Mouse (Mus musculus) hindbrain, embryonic 16.5 days (tissue): ENCODE measurements at regions not wholly inside any gene's neighbourhood (a gene's known extent, or its start where the extent isn't known, plus 50 kb on each side); places are given as distances from the start of the nearest gene placed in this dataset.

Experiments used
- ATAC-seq: fragments of 200-750 bp; cut with Nextera tagmentation; 2 replicates; pipeline ENCODE4 v1.8.0; 2017; ENCODE audit warnings: moderate TSS enrichment, moderate library complexity
- H3K27ac ChIP-seq: fragments of 300-500 bp; sonication (generic); 2 replicates; pipeline ENCODE4 v1.5.1; 2014; ENCODE audit warnings: low read depth, mild to moderate bottlenecking, control low read depth, low read length, moderate library complexity
- H3K27me3 ChIP-seq: fragments of 300-500 bp; sonication (generic); replicated peaks from 2 replicates; pipeline ENCODE4 v1.6.1; 2014; ENCODE audit warnings: low read length; ENCODE audit not compliant: control insufficient read depth, insufficient read depth
- H3K36me3 ChIP-seq: fragments of 300-500 bp; sonication (generic); 2 replicates; pipeline ENCODE4 v1.6.1; 2014; ENCODE audit warnings: mild to moderate bottlenecking, low read length, moderate library complexity, mixed read lengths; ENCODE audit not compliant: control insufficient read depth, insufficient read depth
- H3K4me1 ChIP-seq: fragments of 300-500 bp; sonication (generic); 2 replicates; pipeline ENCODE4 v1.6.1; 2014; ENCODE audit warnings: low read depth, low read length; ENCODE audit not compliant: control insufficient read depth, insufficient read depth
- H3K4me2 ChIP-seq: fragments of 300-500 bp; sonication (generic); 2 replicates; pipeline ENCODE4 v1.6.1; 2014; ENCODE audit warnings: mild to moderate bottlenecking, low read length, control low read depth, moderate library complexity
- H3K4me3 ChIP-seq: fragments of 300-500 bp; sonication (generic); 2 replicates; pipeline ENCODE4 v1.5.1; 2014; ENCODE audit warnings: mild to moderate bottlenecking, low read length, control low read depth, moderate library complexity
- H3K9ac ChIP-seq: fragments of 300-500 bp; sonication (generic); 2 replicates; pipeline ENCODE4 v1.6.1; 2014; ENCODE audit warnings: low read depth, mild to moderate bottlenecking, control low read depth, low read length, moderate library complexity
- H3K9me3 ChIP-seq: fragments of 300-500 bp; sonication (generic); 2 replicates; pipeline ENCODE4 v1.6.1; 2014; ENCODE audit warnings: mild to moderate bottlenecking, low read length, moderate library complexity; ENCODE audit not compliant: control insufficient read depth
- WGBS: fragments of 180-500 bp; shearing (Covaris S2); extraction: QIAGEN DNeasy Blood & Tissue Kit; methylation state at CpG from one replicate; pipeline ENCODE4 v1.1.7; 2014; 5-methylcytosine and 5-hydroxymethylcytosine counted together

DNA sequence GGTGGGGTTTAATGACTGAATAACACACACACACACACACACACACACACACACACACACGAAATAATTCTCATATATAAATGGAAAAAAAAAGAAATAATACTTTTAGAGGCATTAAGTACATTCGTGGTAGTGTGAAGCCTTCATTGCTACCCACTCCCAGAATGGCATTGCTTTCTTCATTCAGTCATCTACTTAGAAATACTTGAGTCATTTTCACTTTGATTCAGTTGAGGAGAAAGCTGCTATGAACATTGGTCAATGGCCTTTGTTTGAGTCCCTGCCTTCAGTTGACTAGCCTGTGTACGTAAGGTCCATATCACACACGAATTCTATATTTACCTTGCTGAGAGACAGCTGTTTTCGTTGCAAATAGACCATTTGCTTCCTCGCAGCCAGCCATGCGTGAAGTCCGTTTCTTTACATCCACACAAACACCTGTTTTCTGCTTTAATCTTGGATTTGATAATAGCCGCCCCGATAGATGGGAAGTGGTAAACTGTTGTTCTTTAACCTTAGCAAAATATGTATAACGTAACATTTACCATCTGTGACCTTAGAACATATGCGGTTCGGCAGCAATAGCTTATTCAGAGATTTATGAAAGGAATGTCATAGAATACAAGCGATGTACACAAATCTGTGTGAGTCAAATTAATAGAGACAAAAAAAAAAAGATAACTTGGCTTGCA, 72.3 kb upstream of the Cpm start:
- no peaks in the 10 kb centered on the region for H3K9me3 ChIP-seq

DNA sequence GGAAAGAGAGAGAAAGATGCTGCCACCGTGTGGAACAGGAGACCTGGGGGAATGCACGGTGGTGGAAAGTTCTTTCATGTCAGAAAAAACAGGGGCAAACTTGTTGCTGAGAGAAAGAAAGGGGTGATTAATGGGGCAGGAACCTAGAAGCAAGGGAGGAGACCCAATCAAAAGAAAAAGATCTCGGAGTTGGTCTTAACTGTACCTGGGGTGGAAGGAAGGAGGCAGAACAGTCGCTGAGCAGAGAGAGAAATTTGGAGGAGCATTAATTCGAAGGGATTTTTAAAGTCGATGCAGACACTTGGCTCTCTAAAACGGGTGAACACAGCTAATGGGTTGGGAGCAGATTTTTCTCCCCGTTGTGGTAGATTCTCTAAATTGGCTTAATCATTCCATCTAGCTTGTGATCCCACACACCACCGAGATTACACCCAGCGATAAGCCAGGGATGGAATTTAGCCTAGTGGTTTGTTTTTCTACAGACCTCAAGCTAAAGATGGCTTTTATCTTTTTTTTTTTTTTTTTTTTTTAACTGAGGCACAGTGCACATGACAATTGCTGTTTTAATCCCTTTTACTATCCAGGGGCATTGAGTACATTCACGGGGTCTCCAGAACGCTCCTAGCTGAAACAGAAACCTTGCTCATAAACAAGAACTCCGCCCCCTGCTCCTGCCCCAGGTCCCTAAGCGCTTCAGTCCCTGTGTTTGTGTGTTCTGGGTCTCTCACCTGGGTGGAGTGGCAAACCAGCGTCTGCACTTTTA, 73.1 kb upstream of the Cpm start:
- Histone ChIP-seq H3K36me3 (no peaks in the 10 kb centered on the region), H3K9me3 (no peaks in the 10 kb centered on the region), H3K4me1 (peaks cover 4% of the 10 kb centered on the region), H3K4me2 (no peak overlapping the region), H3K27ac (no peak overlapping the region), H3K9ac (no peak overlapping the region), H3K27me3 (no peaks in the 10 kb centered on the region), H3K4me3 (no peak overlapping the region)
- ATAC-seq: no peak
- 56% methylated on average over 15 of the region's 15 CpGs for WGBS

More for the DNA sequence above, 72.3 kb upstream of the Cpm start:
- 83% methylated on average over 14 of the region's 14 CpGs for WGBS
- H3K36me3 ChIP-seq: no peaks in the 10 kb centered on the region
- H3K4me3 ChIP-seq: no peak overlapping the region
- H3K9ac ChIP-seq: no peak overlapping the region
- no peak overlapping the region for H3K27ac ChIP-seq
- ATAC-seq: no peak
- H3K4me1 ChIP-seq: peaks cover 4% of the 10 kb centered on the region
- H3K4me2 ChIP-seq: no peak overlapping the region
- H3K27me3 ChIP-seq: no peaks in the 10 kb centered on the region

DNA sequence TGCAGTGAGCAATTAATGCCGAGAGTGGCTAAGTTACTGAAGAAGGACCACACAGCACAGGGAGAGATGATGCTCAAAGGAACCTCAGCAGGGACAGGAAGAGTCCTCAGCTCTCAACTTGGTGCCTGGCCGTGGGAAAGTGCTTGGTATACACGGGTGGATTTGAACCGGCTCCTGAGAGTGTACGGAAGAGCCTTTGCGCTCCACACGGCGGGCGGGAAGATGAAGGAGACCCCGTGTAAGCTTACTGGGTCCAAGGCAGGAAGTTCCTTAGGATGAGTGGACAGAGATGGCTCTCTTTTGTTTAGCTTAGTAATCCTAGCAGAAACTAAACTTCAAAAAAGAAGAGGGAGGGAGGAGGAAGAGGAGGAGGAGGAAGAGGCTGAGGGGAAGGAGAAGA, 73.8 kb upstream of the Cpm start:
- no peaks in the 10 kb centered on the region for H3K9me3 ChIP-seq
- 89% methylated on average over 10 of the region's 10 CpGs for WGBS
- ATAC-seq: no peak
- H3K4me2 ChIP-seq: no peak overlapping the region
- no peak overlapping the region for H3K9ac ChIP-seq
- H3K27ac ChIP-seq: no peak overlapping the region
- H3K4me3 ChIP-seq: no peak overlapping the region
- no peaks in the 10 kb centered on the region for H3K36me3 ChIP-seq
- H3K4me1 ChIP-seq: peaks cover 4% of the 10 kb centered on the region
- H3K27me3 ChIP-seq: no peaks in the 10 kb centered on the region

- Histone ChIP-seq H3K9me3 (no peaks in the 10 kb centered on the region), H3K4me3 (no peak overlapping the region), H3K36me3 (no peaks in the 10 kb centered on the region), H3K27me3 (no peaks in the 10 kb centered on the region), H3K4me2 (no peak overlapping the region), H3K4me1 (peaks cover 4% of the 10 kb centered on the region), H3K9ac (no peak overlapping the region), H3K27ac (no peak overlapping the region)
- ATAC-seq: no peak
- 82% methylated on average over 8 of the region's 8 CpGs for WGBS
Measured at GRCm38 (mm10) chr10:117555044-117555443, 74.3 kb upstream of the Cpm start.

DNA sequence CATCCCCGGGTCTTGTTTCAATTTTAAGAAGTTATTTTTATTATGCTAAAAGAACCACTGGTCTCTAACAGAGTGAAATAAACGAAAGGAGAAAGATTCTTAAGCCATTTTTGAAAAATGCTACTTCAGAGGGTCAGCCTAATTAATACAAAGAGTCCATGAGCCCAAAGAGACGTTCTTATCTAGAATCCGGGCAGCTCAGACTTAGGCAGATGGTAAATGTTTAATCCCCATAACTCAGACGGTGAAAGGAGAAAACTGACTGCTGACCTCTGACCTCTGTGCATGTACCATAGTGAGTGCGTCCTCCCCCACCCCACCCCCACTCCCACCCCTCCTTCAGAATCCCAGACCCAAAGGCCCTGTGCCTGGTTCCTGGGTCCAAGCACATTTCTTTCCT, 74.8 kb upstream of the Cpm start:
- no peaks in the 10 kb centered on the region for H3K36me3 ChIP-seq
- 53% methylated on average over 6 of the region's 6 CpGs for WGBS
- no peaks in the 10 kb centered on the region for H3K9me3 ChIP-seq
- no peak overlapping the region for H3K9ac ChIP-seq
- H3K4me2 ChIP-seq: no peak overlapping the region
- ATAC-seq: no peak
- no peak overlapping the region for H3K4me3 ChIP-seq
- H3K27me3 ChIP-seq: no peaks in the 10 kb centered on the region
- H3K4me1 ChIP-seq: no peaks in the 10 kb centered on the region
- no peak overlapping the region for H3K27ac ChIP-seq

DNA sequence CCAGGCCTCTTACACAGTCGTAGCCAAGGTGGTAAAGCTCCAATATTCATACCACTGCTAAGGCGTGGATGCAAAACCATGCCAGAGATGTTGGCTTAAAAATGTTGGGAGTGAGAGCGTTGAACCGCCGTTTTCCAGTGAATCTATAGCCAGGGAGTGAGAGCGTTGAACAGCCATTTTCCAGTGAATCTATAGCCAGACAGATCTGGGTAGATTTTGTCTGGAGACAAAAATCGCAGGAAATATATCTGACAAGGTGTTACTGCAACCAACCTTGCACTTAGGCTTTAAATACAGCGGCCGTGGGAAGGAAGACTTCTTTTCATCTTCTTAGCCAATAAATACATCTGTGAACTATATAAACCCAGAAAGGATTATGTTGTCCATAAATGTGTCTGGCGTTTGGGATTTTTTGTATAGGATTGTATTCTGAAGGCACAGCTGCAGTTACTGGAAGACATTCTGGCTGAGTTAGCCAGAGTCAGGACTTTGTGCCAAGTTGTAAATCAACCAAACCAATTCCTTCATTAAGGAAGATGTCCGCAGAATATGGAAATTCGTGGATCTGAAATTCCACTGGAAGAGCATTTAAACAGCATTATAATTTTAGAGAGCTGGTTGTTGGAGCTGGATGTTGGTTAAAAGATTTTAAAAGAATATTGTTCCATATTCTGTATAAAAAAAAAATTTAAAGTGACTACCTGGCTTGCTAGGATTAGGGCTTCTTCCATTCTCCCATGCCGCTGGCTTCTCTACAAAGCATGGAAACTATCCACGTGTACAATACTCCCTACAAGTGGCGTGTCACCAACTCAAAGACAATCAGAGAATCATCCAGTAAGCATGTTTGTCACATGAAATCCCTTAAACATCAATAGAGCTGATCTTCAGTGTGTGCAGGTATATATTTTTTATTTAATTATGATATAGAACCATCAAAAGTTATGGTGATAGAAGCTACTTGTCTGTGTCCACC, 75.8 kb upstream of the Cpm start:
- no peaks in the 10 kb centered on the region for H3K4me1 ChIP-seq
- H3K4me2 ChIP-seq: no peak overlapping the region
- no peak for ATAC-seq
- no peak overlapping the region for H3K27ac ChIP-seq
- no peak overlapping the region for H3K9ac ChIP-seq
- WGBS: 88% methylated on average over 15 of the region's 15 CpGs
- no peaks in the 10 kb centered on the region for H3K36me3 ChIP-seq
- no peaks in the 10 kb centered on the region for H3K27me3 ChIP-seq
- H3K4me3 ChIP-seq: no peak overlapping the region
- H3K9me3 ChIP-seq: no peaks in the 10 kb centered on the region

DNA sequence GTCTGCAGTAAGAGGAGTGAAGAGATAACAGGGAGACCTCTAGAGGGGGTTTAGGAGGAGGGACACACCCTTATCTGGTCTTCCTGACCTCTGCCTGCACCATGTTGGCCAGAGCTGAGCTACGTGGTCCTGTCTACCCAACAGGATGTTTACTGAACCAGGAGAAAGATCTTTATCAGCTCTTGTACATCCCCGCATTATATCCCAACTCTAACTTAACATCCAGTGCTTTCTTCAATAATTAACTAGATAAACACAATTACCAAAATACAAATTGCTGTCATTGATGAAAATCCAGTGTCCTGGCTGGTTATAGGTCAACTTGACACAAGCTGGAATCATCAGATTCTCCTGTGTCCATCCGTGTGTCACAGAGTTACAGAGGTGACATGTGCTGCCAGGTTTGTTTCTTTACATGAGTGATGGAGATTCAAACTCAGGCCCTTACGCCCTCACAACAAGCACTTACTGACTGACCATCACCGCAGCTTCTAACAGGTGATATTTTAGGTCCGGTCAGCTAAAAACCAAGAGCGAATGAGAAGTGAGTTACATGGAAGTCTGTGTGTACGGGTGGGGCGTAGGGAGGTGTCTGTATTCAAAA, 77.1 kb upstream of the Cpm start:
- no peak overlapping the region for H3K4me2 ChIP-seq
- H3K27me3 ChIP-seq: no peaks in the 10 kb centered on the region
- H3K27ac ChIP-seq: no peak overlapping the region
- no peaks in the 10 kb centered on the region for H3K36me3 ChIP-seq
- 92% methylated on average over 9 of the region's 9 CpGs for WGBS
- H3K9ac ChIP-seq: no peak overlapping the region
- no peaks in the 10 kb centered on the region for H3K4me1 ChIP-seq
- H3K9me3 ChIP-seq: no peaks in the 10 kb centered on the region
- H3K4me3 ChIP-seq: no peak overlapping the region
- no peak for ATAC-seq

- no peak overlapping the region for H3K9ac ChIP-seq
- no peaks in the 10 kb centered on the region for H3K4me1 ChIP-seq
- H3K27me3 ChIP-seq: no peaks in the 10 kb centered on the region
- H3K4me3 ChIP-seq: no peak overlapping the region
- no peaks in the 10 kb centered on the region for H3K9me3 ChIP-seq
- no peak overlapping the region for H3K4me2 ChIP-seq
- H3K27ac ChIP-seq: no peak overlapping the region
- H3K36me3 ChIP-seq: no peaks in the 10 kb centered on the region
- 87% methylated on average over 13 of the region's 13 CpGs for WGBS
- ATAC-seq: no peak
Measured at GRCm38 (mm10) chr10:117551234-117552048, 77.9 kb upstream of the Cpm start.
